Mouse (Mus musculus) right cerebral cortex, postnatal 36 days (tissue): ENCODE measurements around the gene Nisch.

ENCODE experiments used
- DNase-seq, 2 experiments: peaks; one replicate each; pipeline ENCODE4 v3.0.0; 2022; ENCODE audit warnings: low spot score in 2 of 2, mixed read lengths in 1 of 2

Gene Nisch

DNA sequence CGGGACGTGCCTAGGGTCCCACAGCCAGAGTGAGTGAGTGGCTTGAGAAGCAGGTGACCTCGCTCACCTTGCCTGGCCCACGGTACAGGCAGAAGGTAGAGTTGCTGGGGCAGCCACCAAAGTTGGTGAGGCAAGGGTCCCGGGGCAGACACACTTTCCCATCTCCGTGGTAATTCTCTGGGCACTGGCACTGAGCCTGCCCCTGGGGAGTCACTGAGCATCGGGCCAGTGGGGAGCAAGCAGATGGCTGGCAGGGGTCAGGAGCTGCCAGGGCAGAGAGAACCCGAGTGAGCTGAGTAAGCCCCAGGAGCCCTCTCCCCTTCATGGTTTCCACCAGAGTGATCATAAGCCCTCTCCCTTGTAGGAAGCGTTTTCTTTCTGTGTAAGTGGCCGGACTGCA, 55.1 kb downstream of the Nisch start:
- no peak for DNase-seq

- no peak for DNase-seq
Observed at GRCm38 (mm10) chr14:31161191-31161590, 55.6 kb downstream of the Nisch start.

- no peak for DNase-seq
Observed at GRCm38 (mm10) chr14:31160196-31161150, 56.3 kb downstream of the Nisch start.

DNA sequence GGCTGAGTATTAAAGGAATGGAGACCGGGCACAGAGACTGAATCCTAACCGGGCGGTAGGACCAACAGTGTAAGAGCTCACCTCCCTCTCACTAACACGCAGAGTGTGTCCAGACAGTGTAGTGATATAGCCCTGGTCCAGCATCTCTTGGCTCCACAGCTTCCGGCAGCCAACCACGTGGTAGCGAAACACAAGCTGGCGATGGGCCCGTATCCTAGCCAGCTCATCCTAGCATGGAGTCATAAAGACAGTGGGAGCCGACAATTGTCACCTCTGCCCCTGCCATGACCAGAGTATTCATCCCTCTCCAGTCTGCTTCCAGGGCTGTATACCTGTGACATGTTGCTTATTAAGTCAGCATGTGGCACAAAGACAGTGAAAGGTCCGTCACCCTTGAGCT, 71.1 kb downstream of the Nisch start:
- no peak for DNase-seq

DNA sequence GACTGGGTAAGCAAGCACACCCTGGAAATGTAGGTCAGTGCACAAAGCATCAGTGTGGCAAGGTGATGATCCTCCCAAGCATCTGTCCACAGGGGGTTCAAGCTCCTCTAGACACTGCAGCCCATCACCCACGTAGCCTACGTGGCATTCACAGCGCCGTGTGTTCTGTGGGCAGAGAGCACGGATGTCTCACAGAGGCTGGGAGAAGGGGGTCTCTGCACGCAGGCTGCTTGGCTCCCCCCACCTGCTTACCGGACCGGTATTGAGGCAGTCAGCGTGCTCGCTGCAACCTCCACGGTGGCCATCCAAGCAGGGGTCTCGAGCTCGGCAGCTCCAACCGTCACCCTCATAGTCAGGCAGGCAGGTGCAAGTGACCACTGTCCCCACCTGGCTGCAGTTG, 75.7 kb downstream of the Nisch start:
- DNase-seq = no peak

DNA sequence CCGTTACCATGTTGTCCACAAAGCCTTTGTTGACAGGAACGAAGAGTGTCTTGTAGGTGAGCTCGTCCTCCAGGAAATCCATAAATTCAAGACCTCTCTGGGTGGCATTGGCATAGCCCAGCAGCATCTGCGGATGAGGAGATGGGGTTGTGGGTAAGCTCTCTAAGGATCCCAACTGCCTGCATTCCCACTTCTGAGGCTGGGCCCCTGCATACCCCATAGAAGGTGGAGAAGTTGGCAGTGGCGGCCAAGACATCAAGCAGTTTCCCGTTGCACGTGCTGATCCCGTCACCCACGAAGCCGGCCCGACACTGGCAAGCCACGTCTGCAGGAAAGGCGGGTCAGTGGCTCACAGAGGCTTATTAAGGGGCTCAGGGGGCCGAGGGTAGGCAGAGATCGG, 76.6 kb downstream of the Nisch start:
- DNase-seq = no peak

DNA sequence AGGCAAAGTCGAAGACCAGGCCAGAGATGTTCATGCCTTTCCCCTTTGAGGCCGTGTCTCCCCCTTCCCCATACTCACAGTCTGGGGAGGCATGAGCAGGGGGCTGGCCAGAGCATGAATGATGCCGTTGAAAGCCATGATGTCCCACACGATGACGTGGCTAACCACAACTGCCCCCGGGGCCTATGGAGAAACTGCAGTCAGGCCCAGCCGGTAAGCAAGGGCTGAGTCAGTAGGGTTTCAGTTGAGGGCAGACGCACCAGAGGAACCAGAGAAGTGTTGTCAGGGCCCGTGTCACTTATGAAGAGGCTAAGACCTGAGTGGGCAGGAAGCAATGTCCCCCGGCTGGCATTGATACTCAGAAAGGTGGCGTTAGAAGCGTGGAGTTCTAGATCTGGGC, 77.1 kb downstream of the Nisch start:
- no peak for DNase-seq

DNA sequence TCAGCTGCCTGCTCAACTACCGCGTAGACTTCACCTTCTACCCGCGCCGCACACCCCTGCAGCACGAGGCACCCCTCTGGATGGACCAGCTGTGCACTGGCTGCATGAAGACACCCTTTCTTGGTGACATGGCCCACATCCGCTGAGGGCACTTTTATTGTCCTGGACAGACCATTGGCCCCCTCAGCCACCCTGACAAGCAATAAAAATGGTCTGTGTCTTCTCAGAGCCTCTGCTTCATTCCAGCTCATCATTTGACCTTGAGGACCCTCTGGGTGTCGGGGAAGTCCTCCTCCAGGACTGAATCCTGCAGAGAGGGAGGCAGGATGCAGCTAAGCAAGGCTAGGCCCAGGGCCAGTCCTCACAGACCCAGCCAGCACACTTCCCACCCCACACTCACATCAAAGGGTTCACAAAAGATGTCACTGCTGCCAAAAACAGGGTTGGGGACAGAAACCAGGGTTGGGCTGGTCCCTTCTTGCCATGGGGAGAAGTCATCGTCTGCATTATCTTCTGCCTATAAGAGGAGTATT, 77.8 kb downstream of the Nisch start:
- no peak for DNase-seq

- no peak for DNase-seq
Observed at GRCm38 (mm10) chr14:31138219-31138896, 78.4 kb downstream of the Nisch start.

- DNase-seq = no peak
Observed at GRCm38 (mm10) chr14:31137791-31138190, 79.0 kb downstream of the Nisch start.

- no peak for DNase-seq
Observed at GRCm38 (mm10) chr14:31137281-31137595, 79.5 kb downstream of the Nisch start.

DNA sequence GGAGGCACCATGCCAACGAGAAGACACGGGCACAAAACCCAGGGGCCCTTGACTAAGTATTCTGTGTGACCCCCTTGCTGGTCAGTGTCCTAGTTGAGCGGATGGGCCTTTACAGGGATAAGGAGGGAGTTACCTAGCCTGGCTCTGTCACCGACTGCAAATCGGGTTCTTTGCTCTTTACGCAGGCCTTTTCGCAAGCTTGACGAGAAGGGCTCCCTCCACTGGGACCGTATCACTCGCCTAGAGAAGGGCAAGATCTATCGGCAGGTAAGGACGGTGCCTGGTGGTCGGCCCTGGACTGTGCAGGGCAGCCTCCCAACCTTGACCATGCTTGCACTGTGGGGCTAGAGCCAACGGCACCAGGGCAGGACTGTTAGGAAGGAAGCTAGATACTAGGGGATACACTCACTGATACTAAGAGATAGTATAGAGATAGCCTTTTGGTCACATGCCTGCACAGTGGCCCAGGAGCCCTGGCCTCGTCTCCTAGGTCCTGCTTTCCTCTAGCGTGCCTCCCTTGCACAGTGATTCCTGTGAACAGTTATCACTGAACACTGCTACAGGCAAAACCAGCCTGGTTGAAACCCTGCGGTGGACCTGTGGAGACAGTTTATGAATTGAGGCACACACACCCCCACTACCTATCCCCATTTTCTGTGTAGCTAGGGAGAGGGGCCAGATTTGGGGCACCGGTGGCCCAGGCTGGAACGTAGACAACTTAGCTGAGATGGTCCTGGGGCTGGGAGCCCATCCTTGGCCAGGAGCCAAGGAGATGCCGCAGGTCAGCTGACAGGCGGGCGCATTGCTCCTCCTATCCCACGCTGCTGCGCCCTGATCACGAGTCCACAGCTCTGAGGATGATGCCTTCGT, 80.1 kb downstream of the Nisch start:
- no peak for DNase-seq

DNA sequence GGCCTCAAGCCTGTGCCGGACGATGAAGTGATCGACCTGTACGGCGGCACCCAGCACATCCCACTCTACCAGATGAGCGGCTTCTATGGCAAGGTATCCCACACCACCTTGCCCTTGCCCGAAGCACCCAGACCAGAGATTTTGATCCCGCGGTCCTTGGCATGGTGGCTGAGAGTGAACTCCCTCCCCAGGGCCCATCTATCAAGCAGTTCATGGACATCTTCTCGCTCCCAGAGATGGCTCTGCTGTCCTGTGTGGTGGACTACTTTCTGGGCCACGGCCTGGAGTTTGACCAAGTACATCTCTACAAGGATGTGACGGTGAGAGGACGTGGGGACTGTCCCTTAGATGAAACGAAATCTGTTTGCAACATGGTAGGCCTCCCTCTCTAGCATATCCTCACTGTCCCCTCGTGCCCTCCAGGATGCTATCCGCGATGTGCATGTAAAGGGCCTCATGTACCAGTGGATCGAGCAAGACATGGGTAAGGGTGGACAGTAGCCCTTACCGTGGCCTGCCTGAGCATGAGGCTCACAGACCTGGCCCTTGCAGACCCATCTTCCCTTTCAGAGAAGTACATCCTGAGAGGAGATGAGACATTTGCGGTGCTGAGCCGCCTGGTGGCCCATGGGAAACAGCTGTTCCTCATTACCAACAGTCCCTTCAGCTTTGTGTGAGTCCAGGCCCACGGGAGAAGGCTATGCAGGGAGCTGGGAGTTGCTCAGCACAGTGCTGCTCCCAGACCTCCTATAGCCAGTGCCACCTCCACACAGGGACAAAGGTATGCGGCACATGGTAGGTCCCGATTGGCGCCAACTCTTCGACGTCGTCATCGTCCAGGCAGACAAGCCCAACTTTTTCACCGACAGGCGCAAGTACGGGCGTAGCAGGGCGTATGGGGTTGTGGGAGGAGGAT, 81.0 kb downstream of the Nisch start:
- DNase-seq = no peak

- DNase-seq = no peak
Observed at GRCm38 (mm10) chr14:31134015-31135000, 82.4 kb downstream of the Nisch start.

- no peak for DNase-seq
Observed at GRCm38 (mm10) chr14:31133023-31133665, 83.6 kb downstream of the Nisch start.

DNA sequence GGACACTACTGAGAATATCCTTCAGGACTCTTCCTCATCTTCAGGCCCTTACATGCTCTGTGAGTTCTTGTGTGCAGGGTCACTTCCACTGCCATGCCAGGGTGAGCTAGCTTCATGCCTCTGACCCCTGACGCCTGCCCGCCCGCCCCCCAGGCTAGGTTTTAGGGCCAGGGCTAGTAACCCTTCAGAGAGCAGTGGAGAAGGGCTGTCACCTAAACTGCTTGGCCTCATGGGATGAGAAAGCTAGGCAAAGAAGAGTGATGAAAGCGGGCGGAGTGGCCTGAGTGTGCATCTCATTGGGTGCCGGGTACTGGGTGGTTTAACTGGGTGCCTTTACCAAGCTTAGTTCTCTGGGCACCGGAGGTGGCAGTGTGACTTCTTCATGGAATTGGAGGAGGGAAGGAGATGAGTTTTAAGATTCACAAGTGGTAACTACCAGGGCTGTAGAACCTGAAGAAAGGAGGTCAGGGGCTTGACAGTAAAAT, 84.2 kb downstream of the Nisch start:
- no peak for DNase-seq

DNA sequence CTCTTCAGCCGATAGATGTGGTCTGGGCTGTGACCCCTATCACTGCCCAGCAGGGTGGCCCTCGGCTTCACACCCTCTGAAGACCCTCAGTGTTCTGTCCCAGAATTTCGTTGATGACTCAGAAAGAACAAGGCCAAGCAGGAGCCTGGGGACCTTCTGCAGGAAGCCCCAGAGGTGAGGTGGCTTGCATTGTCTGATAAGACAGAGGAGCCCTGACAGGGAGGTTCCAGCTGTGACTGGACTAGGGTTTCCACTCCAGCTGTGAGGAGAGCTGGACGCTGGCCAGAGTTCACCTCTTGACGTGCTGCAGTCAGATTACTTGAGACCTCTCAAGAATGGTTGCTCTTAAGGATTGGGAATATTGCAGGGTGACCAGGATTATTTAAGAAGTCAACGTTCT, 84.7 kb downstream of the Nisch start:
- DNase-seq = no peak

- no peak for DNase-seq
Observed at GRCm38 (mm10) chr14:31131272-31131821, 85.4 kb downstream of the Nisch start.
